Mouse (Mus musculus) testis, adult 2 months (tissue): ENCODE data around the gene Kank1. TPM values are rescaled to one million over a fixed set of nuclear protein-coding genes. Genes with fewer than 3 reads are reported as not detected.

Experiments
- H3K27ac ChIP-seq: fragments of 200-500 bp; 2 replicates; pipeline ENCODE4 v1.5.1; 2012; ENCODE audit warnings: low read depth, low read length; ENCODE audit not compliant: control insufficient read depth, insufficient read depth
- H3K27me3 ChIP-seq: fragments of 200-500 bp; 2 replicates; pipeline ENCODE4 v1.6.1; 2012; ENCODE audit warnings: mild to moderate bottlenecking, low read length, moderate library complexity; ENCODE audit not compliant: control insufficient read depth, insufficient read depth
- H3K36me3 ChIP-seq: fragments of 200-500 bp; 2 replicates; pipeline ENCODE4 v1.6.1; 2012; ENCODE audit warnings: mild to moderate bottlenecking, low read length; ENCODE audit not compliant: control insufficient read depth, insufficient read depth
- H3K4me1 ChIP-seq: fragments of 200-500 bp; 2 replicates; pipeline ENCODE4 v1.6.1; 2012; ENCODE audit warnings: low read length; ENCODE audit not compliant: control insufficient read depth, insufficient read depth
- H3K4me3 ChIP-seq: fragments of 200-500 bp; 2 replicates; pipeline ENCODE4 v1.5.1; 2012; ENCODE audit warnings: low read depth, mild to moderate bottlenecking, low read length, moderate library complexity, mixed read lengths; ENCODE audit not compliant: control insufficient read depth
- CTCF ChIP-seq: fragments of 200-500 bp; IDR thresholded peaks from 2 replicates; pipeline ENCODE4 v1.5.1; 2012; ENCODE audit warnings: low read depth, mild to moderate bottlenecking, inconsistent platforms, low read length, moderate library complexity; ENCODE audit not compliant: control insufficient read depth, insufficient read depth, insufficient replicate concordance
- POLR2A ChIP-seq: fragments of 200-500 bp; IDR thresholded peaks from 2 replicates; pipeline ENCODE4 v1.6.1; 2012; ENCODE audit warnings: low read depth, mild to moderate bottlenecking, inconsistent platforms, low read length, moderate library complexity; ENCODE audit not compliant: control insufficient read depth
- polyA plus RNA-seq: library from polyadenylated mRNA; depleted of rRNA; stranded (reverse); fragments of >200 nt; gene quantifications from 2 replicates; pipeline ENCODE4 v1.2.3, GENCODE M21; 2012

The Kank1 gene
- polyA plus RNA-seq, 1 experiment: 11.0 TPM

DNA sequence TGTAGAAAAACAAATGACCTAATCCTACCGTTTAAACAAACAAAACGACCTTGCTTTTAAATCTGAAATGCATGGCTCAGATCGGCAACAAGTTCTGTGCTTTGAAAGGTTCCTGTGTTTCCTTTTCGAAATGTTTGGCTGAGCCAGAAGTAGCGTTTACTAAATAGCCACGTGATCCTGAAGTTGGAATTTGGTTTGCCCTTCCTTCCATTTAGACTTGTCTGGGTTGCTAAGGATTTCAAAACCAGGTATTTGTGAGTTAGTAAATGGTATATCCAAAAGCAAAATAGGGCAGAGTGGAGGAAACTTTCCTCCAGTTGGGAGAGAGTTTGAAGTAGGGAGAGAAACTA is 171.1 kb downstream of the Kank1 start:
- TF ChIP-seq POLR2A (no peak), CTCF (no peak)
- Histone ChIP-seq H3K36me3 (no peaks in the 10 kb centered on the region), H3K27me3 (no peaks in the 10 kb centered on the region; the same call in 1 of the 2 replicates), H3K4me3 (no peak overlapping the region), H3K4me1 (peaks cover 2% of the 10 kb centered on the region; the same call in 1 of the 2 replicates), H3K27ac (no peak overlapping the region)

DNA sequence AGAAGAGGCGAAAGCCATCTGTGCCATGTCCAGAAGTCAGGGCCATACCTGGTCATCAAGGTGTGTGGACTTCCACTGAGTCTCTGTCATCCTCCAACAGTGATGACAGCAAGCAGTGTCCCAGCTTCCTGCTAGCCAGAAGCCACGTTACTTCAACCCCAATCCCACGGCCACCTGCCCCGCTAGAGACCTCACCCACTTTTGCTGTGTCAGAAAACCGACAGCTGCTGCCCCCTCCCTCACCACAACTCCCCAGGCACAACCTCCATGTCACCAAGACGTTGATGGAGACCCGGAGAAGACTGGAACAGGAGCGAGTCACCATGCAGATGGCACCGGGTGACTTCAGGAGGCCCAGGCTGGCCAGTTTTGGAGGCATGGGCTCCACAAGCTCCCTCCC is 172.5 kb downstream of the Kank1 start:
- H3K36me3 ChIP-seq: no peaks in the 10 kb centered on the region
- H3K27ac ChIP-seq: no peak overlapping the region
- TF ChIP-seq POLR2A: no peak
- TF ChIP-seq CTCF: no peak
- H3K27me3 ChIP-seq: no peaks in the 10 kb centered on the region; the same call in 1 of the 2 replicates
- H3K4me1 ChIP-seq: peaks cover 2% of the 10 kb centered on the region; the same call in 1 of the 2 replicates
- no peak overlapping the region for H3K4me3 ChIP-seq

DNA sequence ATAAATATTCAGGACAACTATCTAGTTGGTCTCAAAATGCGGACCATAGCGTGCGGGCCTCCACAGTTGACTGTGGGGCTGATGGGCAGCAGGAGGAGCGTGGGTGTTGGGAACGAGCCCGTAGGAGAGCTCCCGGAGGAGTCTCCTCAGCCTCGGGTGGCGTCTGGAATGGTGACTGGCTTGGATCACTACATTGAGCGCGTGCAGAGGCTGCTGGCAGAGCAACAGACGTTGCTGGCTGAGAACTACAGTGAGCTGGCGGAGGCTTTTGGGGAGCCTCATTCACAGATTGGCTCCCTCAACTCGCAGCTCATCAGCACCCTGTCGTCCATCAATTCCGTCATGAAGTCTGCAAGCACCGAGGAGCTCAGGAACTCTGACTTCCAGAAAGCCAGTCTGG is 174.6 kb downstream of the Kank1 start:
- Histone ChIP-seq H3K27ac (no peak overlapping the region), H3K36me3 (no peaks in the 10 kb centered on the region), H3K4me3 (no peak overlapping the region), H3K4me1 (peaks cover 2% of the 10 kb centered on the region; the same call in 1 of the 2 replicates), H3K27me3 (no peaks in the 10 kb centered on the region; the same call in 1 of the 2 replicates)
- TF ChIP-seq POLR2A (no peak), CTCF (no peak)

DNA sequence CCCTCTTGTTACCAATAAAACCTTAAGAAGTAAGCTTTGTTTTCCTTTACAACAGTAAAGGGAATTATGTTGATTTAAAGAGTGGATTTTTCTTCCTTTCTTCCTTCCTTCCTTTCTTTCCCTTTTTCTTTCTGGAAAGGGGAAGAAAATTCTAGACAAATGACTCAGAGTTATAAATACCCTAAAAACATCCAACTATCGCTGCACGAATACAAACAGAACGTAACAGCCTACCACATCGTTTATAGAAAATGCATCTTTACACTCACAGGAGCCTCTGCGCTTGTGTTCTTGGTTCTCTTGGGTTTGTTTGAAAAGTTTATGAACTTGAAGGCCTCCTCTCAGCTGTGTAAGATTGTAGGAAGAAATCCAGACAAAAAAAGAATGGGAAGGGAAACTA is 178.7 kb downstream of the Kank1 start:
- H3K36me3 ChIP-seq: no peaks in the 10 kb centered on the region
- H3K27me3 ChIP-seq: no peaks in the 10 kb centered on the region
- TF ChIP-seq CTCF (no peak), POLR2A (no peak)
- no peak overlapping the region for H3K4me3 ChIP-seq
- no peaks in the 10 kb centered on the region for H3K4me1 ChIP-seq
- H3K27ac ChIP-seq: no peak overlapping the region

DNA sequence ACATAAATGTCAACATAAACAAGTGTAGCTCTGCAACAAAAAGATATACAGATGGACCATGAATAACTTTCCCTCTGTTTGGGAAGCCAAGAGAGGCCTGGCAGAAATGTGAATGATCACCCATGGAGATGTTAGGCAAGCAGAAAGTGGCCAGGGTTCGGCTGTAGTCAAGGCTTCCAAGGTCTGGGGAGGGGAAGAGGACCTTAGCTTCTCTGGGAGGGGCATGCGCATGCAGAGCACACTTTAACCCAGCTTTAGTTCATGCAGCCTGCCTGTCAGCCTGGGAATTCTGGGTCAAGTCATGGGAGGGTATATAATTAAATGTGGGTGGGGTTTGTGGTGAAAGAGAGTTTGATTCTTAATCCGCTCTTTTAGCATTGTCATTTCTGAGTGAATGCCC is 180.9 kb downstream of the Kank1 start:
- H3K4me3 ChIP-seq: no peak overlapping the region
- no peaks in the 10 kb centered on the region for H3K4me1 ChIP-seq
- no peak overlapping the region for H3K27ac ChIP-seq
- no peaks in the 10 kb centered on the region for H3K27me3 ChIP-seq
- TF ChIP-seq CTCF (no peak), POLR2A (no peak)
- no peaks in the 10 kb centered on the region for H3K36me3 ChIP-seq

DNA sequence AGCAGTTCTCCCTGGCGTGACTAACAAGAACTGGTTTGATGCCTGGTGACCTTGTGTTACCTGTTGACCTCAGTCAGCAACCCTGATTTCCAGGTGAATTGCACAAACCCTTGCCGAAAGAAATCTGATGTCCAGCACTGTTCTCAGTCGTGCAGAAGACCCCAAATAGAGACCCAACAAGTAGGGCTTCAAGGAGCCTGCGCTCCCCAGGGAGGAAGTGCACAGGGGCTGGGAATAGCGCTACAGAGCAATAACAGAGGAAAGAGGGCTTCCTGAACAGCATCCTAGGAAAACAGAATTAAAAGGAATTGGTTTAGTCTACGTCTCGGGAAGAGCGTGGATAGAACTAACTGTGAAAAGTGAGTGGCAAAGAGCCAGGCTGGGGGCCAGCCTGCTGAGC is 183.2 kb downstream of the Kank1 start:
- no peak overlapping the region for H3K4me3 ChIP-seq
- H3K27me3 ChIP-seq: no peaks in the 10 kb centered on the region
- no peak overlapping the region for H3K27ac ChIP-seq
- no peak for TF ChIP-seq POLR2A
- no peak for TF ChIP-seq CTCF
- H3K36me3 ChIP-seq: no peaks in the 10 kb centered on the region
- H3K4me1 ChIP-seq: no peaks in the 10 kb centered on the region

DNA sequence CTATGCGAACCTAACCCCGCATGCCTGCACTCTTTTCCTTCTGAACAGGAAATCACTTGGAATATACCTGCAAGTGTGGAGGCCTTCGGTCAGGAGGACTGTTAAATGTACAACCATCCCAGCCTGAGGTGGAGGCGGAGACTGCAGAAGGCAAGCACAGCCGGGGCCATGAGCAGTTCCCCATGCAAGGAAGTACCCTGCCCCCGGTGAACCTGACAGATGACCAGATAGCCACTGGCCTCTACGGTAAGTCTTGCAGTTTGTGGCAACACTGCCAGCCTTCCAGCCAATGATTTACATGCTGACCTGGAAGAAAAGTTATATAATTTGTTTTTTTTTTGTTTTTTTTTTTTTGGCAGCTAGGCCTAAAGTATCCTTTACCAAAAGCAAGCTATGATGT is 185.3 kb downstream of the Kank1 start:
- Histone ChIP-seq H3K27ac (no peak overlapping the region), H3K4me3 (no peak overlapping the region), H3K36me3 (no peaks in the 10 kb centered on the region), H3K27me3 (no peaks in the 10 kb centered on the region), H3K4me1 (no peaks in the 10 kb centered on the region)
- TF ChIP-seq POLR2A: no peak
- no peak for TF ChIP-seq CTCF

DNA sequence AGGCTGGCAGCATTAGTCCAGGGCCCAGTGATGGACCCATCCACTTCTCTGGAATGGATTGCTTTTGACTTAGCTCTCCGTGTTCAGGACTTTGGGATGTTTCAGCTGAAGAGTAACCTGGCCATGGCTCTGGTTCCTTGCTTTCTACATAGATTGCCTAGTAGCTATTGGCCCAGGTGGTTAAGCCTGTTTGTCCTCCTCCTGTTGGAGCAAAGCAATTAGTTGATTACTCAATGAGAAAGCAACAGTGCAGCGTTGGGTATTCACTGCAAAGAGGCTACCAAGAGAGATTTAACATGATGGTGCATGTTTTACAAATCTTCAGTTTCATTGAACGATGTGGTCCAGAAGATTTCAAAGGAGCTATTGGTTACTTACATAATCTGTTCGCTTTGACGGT is 186.6 kb downstream of the Kank1 start:
- H3K36me3 ChIP-seq: no peaks in the 10 kb centered on the region
- H3K27me3 ChIP-seq: no peaks in the 10 kb centered on the region
- no peak overlapping the region for H3K27ac ChIP-seq
- no peaks in the 10 kb centered on the region for H3K4me1 ChIP-seq
- H3K4me3 ChIP-seq: no peak overlapping the region
- no peak for TF ChIP-seq POLR2A
- TF ChIP-seq CTCF: no peak
